Mouse (Mus musculus): ENCODE measurements around the gene Hira. TPM values are rescaled to one million over a fixed set of nuclear protein-coding genes. Genes with fewer than 3 reads are reported as not detected.
"Not testable (repeated sequence)": the region's sequence is repeated elsewhere in the genome, so short reads cannot be mapped to it uniquely, and the experiment has no call there.

Gene Hira
- 22.7 and 29.1 TPM in 2 replicates for polyA plus RNA-seq (2015; fragmentation: Nextera tagmentation; extraction: Ambion mirVana)

DNA sequence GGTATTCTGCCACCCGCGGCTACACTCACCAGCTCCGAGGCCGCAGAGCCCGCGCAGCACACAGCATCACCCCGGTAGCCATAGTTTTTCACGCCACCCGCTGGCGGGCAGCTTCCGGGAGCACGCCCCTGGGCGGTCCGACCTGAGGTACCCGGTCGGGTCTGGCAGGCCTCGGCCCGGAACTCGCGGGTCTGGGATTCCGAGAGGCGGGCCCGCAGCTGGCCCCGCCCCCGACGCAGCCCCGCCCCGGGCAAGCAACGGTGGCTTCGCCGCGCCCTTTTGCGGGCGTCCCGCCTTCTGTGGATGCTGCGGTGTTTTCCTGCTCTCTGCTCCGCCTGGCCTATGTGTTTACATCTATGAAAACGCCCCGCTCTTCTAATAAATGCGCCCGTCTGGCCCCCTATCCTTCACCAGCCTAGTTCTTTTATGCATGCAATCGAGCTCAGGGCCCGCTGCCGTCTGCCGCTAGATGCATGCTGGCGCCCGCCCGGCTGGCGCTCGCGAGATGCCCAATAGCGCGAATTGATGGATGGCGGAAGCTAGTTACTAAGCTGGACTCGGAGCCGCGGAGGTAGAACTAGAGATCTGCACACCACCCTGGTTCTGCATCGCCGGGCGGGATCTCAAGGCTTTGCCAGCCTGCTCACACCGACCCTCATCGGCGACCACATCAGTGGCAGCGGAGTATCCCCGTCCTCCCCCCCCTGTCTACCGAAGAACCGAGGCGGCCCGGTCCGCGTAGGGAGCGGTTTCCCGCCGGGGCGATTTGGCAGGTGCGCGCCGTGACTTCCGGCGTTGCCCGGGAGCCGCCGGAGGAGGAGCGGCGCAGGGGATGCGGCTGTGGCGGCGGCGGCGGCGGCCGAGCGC lies at the start of gene Hira, which contains the start of gene Mrpl40:
Gene Hira, plus strand, starts transcription at position 596 of the 867 bp plus-strand sequence.
Gene Mrpl40, minus strand, starts transcription at position 421 of the 867 bp plus-strand sequence.
- H3K27me3 ChIP-seq (replicated peaks) = no peaks in the 10 kb centered on the region
- H3K9ac ChIP-seq = peak within 1 kb of the TSS; percentile 98
- peak; percentile 92 for ATAC-seq (replicated peaks)
- peak within 1 kb of the TSS; percentile 81 for H3K4me2 ChIP-seq
- peak within 1 kb of the TSS; percentile 98 for H3K27ac ChIP-seq
- H3K9me3 ChIP-seq = no peaks in the 10 kb centered on the region
- H3K36me3 ChIP-seq (replicated peaks) = peaks cover 24% of the 10 kb centered on the region; the same call in 1 of the 2 replicates
- H3K4me1 ChIP-seq = peaks cover 33% of the 10 kb centered on the region
- H3K4me3 ChIP-seq = peak within 1 kb of the TSS; percentile 99
- WGBS = under 1% methylated on average over 90 of the region's 93 CpGs

DNA sequence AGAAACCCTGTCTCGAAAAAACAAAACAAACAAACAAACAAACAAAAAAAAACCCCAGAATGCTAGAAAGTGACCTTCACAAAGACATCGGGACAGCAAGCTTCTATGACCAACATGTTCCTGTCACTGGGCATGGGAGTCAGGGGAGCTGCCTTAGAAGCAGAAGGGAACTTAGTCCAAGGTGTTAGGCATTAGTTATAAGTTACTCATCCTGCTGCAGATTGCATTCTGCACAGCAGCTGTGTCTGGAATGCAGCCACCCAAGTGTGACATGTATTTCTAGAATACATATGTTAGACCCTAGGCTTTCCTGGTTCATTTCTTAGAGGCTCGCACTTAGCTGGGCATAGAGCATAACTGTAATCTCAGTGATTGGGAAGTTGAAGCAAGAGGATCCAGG lies 48.2 kb upstream of the Hira start:
- H3K9me3 ChIP-seq = no peaks in the 10 kb centered on the region
- H3K27ac ChIP-seq = no peak overlapping the region
- no peak for ATAC-seq (replicated peaks)
- peaks cover 66% of the 10 kb centered on the region for H3K36me3 ChIP-seq (replicated peaks)
- H3K4me2 ChIP-seq = no peak overlapping the region
- no peaks in the 10 kb centered on the region for H3K27me3 ChIP-seq (replicated peaks)
- H3K4me3 ChIP-seq = no peak overlapping the region
- 94% methylated on average over 3 of the region's 3 CpGs for WGBS
- H3K4me1 ChIP-seq = no peaks in the 10 kb centered on the region
- H3K9ac ChIP-seq = no peak overlapping the region

DNA sequence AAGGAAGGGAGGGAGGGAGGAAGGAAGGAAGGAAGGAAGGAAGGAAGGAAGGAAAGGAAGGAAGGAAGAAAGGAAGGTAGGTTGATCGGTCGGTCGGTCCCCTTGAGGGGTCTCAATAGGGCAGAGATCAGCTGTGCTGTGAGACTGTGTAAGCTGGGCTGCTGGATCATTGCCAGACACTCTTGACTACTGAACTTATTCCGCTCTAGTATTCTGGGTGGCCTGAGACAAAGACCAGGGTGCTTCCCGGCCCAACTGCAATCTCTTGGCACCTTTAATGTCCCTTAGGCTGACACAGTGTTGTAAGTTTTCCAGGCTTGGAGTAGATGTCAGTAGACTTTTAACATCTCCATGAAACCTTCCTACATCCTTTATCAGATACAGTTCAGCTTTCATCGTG lies 47.7 kb upstream of the Hira start:
- Histone ChIP-seq H3K27ac (no peak overlapping the region), H3K4me2 (no peak overlapping the region), H3K4me1 (no peaks in the 10 kb centered on the region), H3K9me3 (no peaks in the 10 kb centered on the region), H3K27me3 (replicated peaks) (no peaks in the 10 kb centered on the region), H3K36me3 (replicated peaks) (peaks cover 64% of the 10 kb centered on the region), H3K9ac (no peak overlapping the region), H3K4me3 (no peak overlapping the region)
- ATAC-seq (replicated peaks) = no peak
- WGBS = 95% methylated on average over 6 of the region's 6 CpGs

DNA sequence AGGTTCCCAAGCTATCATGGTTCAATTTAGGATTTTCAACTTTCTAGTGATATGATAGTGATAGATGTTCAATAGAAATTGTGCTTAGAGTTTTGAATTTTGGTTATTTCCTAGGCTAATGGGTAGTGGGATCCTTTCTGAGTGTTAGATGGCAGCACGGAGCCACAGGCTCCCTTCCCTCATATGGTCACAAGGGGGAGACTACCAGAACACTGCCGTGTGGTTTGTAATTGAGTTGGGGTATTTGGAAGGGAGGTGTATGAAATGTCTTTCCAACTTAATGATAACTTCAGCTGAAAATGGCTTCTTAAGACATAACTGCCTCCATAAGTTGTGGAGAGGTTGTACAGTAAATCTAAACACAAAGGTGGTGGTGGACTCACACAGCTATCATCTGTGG lies 43.4 kb upstream of the Hira start:
- Histone ChIP-seq H3K27me3 (replicated peaks) (no peaks in the 10 kb centered on the region), H3K4me3 (no peak overlapping the region), H3K4me1 (peaks cover 14% of the 10 kb centered on the region), H3K27ac (no peak overlapping the region), H3K9ac (no peak overlapping the region), H3K9me3 (no peaks in the 10 kb centered on the region), H3K36me3 (replicated peaks) (peaks cover 27% of the 10 kb centered on the region), H3K4me2 (no peak overlapping the region)
- WGBS = 80% methylated on average over 2 of the region's 2 CpGs
- ATAC-seq (replicated peaks) = no peak

DNA sequence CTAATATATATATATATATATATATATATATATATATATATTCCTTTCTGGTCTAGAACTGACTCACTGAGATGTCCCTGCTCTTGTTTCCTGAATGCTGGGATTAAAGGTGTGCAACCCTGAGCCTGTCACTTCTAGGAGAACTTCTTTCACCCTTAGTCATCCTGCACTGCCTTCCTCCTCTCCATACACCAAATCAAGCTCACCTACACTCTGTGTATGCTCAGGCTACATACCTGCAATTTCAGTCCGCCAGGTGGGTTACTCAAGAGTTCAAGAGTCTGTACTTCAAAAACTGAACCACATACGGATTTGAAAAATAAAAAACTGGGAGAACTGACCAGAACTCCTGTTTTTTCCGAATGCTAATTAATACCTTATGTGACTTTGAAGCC lies 40.8 kb upstream of the Hira start:
- Histone ChIP-seq H3K4me3 (peak overlapping the region; percentile 74), H3K27ac (no peak overlapping the region), H3K4me1 (peaks cover 14% of the 10 kb centered on the region), H3K9me3 (no peaks in the 10 kb centered on the region), H3K36me3 (replicated peaks) (peaks cover 12% of the 10 kb centered on the region), H3K27me3 (replicated peaks) (no peaks in the 10 kb centered on the region), H3K9ac (peak overlapping the region; percentile 80; the same call in 1 of the 2 replicates), H3K4me2 (peak overlapping the region; percentile 76)
- ATAC-seq (replicated peaks) = peak; percentile 67
- WGBS = 27% methylated on average over 3 of the region's 3 CpGs

DNA sequence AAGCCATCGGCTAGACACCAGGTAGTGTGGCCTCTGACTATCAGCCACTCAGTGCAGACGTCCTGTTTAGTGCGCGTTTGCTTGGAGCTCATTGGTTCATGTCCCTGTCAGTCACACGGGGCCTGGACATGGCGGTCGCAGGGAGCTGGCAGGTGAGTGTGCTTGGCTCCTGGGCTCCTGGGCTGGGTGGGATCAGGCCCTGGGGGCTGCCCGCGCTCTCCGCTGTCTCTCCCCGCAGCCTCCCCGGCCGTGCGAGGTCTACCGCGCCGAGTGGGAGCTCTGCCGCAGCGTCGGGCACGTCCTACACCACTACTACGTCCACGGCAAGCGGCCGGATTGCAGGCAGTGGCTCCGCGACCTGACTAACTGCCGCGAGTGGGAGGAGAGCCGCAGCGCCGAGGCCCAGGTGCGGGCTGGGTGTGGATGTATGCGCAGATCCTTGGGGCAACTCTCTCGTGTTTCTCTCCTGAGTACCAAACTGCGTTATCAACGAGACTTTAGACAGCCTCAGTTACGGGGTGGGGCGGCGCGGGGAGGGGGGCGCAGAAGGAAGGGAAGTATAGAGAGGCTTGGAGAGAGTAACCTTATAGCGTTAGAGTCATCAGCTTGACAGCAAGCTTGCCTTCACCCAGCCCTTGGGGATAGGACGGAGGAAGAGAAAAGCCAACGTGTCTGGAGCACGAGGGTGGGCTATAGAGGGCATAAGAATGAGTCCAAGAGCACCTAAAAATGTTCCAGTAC lies 40.2 kb upstream of the Hira start, which contains the start of the genes 2510002D24Rik and Gm28539:
Gene 2510002D24Rik, plus strand, starts transcription at position 111 of the 741 bp plus-strand sequence.
Gene Gm28539, plus strand, starts transcription at position 117 of the 741 bp plus-strand sequence.
- Histone ChIP-seq H3K4me2 (peak within 1 kb of the TSS; percentile 76), H3K4me3 (peak within 1 kb of the TSS; percentile 74), H3K27me3 (replicated peaks) (no peaks in the 10 kb centered on the region), H3K9ac (peak within 1 kb of the TSS; percentile 80), H3K27ac (peak within 1 kb of the TSS; percentile 82), H3K4me1 (peaks cover 14% of the 10 kb centered on the region), H3K9me3 (no peaks in the 10 kb centered on the region), H3K36me3 (replicated peaks) (peaks cover 10% of the 10 kb centered on the region)
- WGBS = under 1% methylated on average over 44 of the region's 46 CpGs
- ATAC-seq (replicated peaks) = peak; percentile 99

DNA sequence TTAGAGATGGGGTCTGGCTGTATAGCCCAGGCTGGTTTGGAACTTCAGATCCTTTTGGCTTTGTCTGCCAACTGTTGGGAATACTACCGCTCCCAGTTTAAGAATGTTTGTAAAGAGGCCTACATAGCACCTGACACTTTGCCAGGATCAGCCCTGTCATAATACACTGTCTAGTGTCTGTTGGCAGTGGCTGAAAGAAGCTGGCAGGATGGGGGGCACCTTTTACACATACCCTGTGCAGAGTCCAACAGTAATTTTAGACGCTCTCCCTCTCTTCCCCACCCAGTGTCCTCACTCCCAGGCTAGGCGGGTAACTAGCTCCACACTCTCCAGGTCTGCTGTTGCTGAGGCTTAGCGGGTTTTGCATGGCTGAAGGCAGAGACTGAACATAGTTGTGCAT lies 38.5 kb upstream of the Hira start:
- Histone ChIP-seq H3K4me2 (no peak overlapping the region), H3K9ac (no peak overlapping the region), H3K9me3 (no peaks in the 10 kb centered on the region), H3K4me1 (peaks cover 14% of the 10 kb centered on the region), H3K36me3 (replicated peaks) (no peaks in the 10 kb centered on the region; the same call in 1 of the 2 replicates), H3K27ac (no peak overlapping the region), H3K27me3 (replicated peaks) (no peaks in the 10 kb centered on the region), H3K4me3 (no peak overlapping the region)
- ATAC-seq (replicated peaks) = no peak
- 95% methylated on average over 4 of the region's 4 CpGs for WGBS

DNA sequence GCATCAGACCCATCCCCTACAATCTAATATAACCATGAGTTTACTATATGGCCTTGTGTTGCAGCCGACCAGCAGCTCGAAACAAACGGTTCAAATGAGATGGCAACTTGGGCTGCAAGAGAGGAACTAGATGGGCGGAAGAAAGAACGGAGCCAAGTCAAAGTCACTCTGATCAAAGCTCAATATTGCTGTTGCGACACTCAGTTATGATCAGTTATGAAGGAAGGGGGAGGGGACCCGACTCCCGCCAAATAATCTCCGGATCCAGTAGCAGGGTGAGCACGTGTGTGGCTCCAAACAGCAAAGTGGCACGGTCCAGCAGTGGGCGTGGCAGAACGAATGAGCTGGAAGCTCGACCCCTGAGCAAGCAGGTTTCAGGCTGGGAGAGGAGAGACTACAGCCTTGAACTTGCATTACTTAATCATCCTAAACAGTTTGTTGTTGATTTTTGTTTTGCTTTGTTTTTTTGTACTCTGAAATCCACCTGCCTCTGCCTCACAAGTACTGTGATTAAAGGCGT lies 30.5 kb upstream of the Hira start:
- H3K9me3 ChIP-seq = no peaks in the 10 kb centered on the region
- ATAC-seq (replicated peaks) = no peak
- H3K4me2 ChIP-seq = no peak overlapping the region
- no peaks in the 10 kb centered on the region for H3K4me1 ChIP-seq
- H3K9ac ChIP-seq = no peak overlapping the region
- no peak overlapping the region for H3K4me3 ChIP-seq
- WGBS = 89% methylated on average over 15 of the region's 15 CpGs
- H3K27me3 ChIP-seq (replicated peaks) = no peaks in the 10 kb centered on the region
- H3K27ac ChIP-seq = no peak overlapping the region
- no peaks in the 10 kb centered on the region for H3K36me3 ChIP-seq (replicated peaks)

DNA sequence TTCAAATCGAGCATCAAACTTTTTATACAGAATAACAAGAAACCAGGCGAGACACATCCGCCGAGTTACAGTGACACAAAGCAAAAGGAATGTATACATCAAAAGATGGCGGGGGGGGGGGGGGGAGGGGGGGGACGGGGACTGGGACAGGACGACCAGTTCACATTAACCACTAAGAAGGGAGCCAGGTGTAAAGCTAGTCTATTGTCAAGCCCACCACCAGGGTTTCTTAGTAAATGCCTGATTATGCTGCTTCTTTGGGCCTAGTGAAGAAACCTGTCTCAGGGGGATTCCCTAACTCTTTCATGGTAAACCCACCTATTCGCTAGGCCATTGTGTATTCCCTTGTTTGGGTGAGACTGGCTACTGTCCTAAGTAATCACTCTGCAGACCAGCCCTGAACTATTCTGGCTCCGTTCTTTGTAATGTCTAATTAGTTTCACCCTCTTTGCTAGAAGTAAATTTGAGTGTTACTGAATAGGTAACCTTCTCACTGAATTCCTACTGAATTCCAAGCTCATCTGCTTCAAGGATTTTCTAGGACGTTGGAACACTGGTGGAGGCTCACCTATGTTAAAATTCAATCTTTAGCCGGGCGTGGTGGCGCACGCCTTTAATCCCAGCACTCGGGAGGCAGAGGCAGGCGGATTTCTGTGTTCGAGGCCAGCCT lies 27.2 kb upstream of the Hira start:
- H3K27me3 ChIP-seq (replicated peaks); H3K9me3 ChIP-seq; H3K9ac ChIP-seq; H3K4me1 ChIP-seq; H3K4me2 ChIP-seq; H3K36me3 ChIP-seq (replicated peaks); H3K27ac ChIP-seq; H3K4me3 ChIP-seq; ATAC-seq (replicated peaks): not testable (repeated sequence)
- 90% methylated on average over 16 of the region's 17 CpGs for WGBS

DNA sequence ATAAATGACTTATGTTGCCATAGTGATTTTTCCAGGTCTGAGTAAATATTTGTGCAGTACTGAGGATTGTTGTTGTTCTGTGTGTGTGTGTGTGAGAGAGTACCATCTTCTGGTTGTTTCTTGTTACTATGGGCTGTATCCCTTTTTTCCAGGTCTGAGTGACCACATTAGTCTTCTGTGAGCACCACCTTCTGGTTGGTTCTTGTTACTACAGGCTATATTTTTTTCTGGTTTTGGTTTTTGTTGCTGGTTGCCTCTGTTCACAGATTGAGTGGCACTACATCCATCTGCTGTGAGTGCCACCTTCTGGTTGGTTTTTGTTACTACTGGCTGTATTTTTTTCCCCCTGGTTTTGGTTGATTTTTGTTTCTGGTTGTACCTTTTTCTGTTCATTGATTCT lies 18.3 kb upstream of the Hira start:
- Histone ChIP-seq H3K9me3 (no peaks in the 10 kb centered on the region), H3K4me1 (no peaks in the 10 kb centered on the region), H3K27me3 (replicated peaks) (no peaks in the 10 kb centered on the region), H3K4me3 (no peak overlapping the region), H3K4me2 (no peak overlapping the region), H3K27ac (no peak overlapping the region), H3K9ac (no peak overlapping the region), H3K36me3 (replicated peaks) (no peaks in the 10 kb centered on the region)
- peak; percentile 48; the same call in 1 of the 2 replicates for ATAC-seq (replicated peaks)

DNA sequence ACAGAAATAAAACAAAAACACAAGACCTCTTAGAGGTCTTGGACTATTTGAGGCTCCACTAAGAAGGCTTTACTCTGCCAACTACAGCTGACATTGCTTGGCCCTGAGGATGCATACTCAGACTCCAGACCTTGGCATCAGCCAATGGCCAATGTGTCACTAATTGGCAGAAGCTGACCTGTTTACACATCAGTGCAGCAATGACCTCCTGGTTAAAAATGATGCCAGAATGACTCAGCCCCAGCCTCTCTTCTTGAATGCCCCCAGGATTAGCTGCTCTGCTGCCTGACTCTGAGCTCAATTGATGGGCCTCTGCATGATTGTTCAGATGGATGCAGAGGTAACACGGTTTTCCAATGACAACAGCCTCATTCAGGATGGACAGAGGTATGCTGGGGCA lies 16.7 kb upstream of the Hira start:
- Histone ChIP-seq H3K36me3 (replicated peaks) (no peaks in the 10 kb centered on the region), H3K4me2 (no peak overlapping the region), H3K4me3 (no peak overlapping the region), H3K9me3 (no peaks in the 10 kb centered on the region), H3K27ac (no peak overlapping the region), H3K9ac (no peak overlapping the region), H3K27me3 (replicated peaks) (no peaks in the 10 kb centered on the region), H3K4me1 (no peaks in the 10 kb centered on the region)
- ATAC-seq (replicated peaks) = no peak
- 66% methylated on average over 1 of the region's 1 CpGs for WGBS

DNA sequence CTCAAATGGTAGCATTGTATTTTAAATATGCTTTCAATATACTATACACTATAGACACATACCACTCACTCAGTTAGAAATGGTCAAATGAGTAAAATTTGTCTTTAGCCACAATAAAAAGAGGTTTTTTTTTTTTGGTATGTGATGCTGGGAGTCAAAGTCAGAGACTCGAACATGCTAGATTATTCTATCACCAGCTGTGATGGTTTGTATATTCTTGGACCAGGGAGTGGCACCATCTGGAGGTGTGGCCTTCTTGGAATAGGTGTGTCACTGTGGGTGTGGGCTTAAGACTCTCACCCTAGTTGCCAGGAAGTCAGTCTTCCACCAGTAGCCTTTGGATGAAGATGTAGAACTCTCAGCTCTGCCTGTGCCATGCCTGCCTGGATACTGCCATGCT lies 6.3 kb upstream of the Hira start:
- ATAC-seq (replicated peaks); H3K4me3 ChIP-seq; H3K4me2 ChIP-seq; H3K27me3 ChIP-seq (replicated peaks); H3K4me1 ChIP-seq; H3K9ac ChIP-seq; H3K9me3 ChIP-seq; H3K27ac ChIP-seq: not testable (repeated sequence)
- WGBS = 87% methylated on average over 1 of the region's 1 CpGs
- peaks cover 27% of the 10 kb centered on the region; the same call in 1 of the 2 replicates for H3K36me3 ChIP-seq (replicated peaks)

Measured in midbrain, embryonic 15.5 days (tissue).